Mouse (Mus musculus) heart, embryonic 12.5 days (tissue): ENCODE measurements at regions not wholly inside any gene's neighbourhood (a gene's known extent, or its start where the extent isn't known, plus 50 kb on each side); places are given as distances from the start of the nearest gene placed in this dataset.
"Not testable (repeated sequence)": the region's sequence is repeated elsewhere in the genome, so short reads cannot be mapped to it uniquely, and the experiment has no call there.

Source experiments
- ATAC-seq: fragments of 200-750 bp; cut with Nextera tagmentation; 2 replicates; pipeline ENCODE4 v1.8.0; 2017; ENCODE audit warnings: moderate TSS enrichment, moderate library complexity; ENCODE audit not compliant: insufficient number of reproducible peaks, low FRiP score
- H3K27ac ChIP-seq: fragments of 300-500 bp; sonication (generic); 2 replicates; pipeline ENCODE4 v1.5.1; 2016; ENCODE audit warnings: mild to moderate bottlenecking, moderate library complexity; ENCODE audit not compliant: poor library complexity, severe bottlenecking
- H3K27me3 ChIP-seq: fragments of 300-500 bp; sonication (generic); replicated peaks from 2 replicates; pipeline ENCODE4 v1.6.1; 2016; ENCODE audit warnings: mild to moderate bottlenecking, moderate library complexity
- H3K36me3 ChIP-seq: fragments of 300-500 bp; sonication (generic); 2 replicates; pipeline ENCODE4 v1.6.1; 2016; ENCODE audit warnings: mild to moderate bottlenecking, moderate library complexity
- H3K4me1 ChIP-seq: fragments of 300-500 bp; sonication (generic); replicated peaks from 2 replicates; pipeline ENCODE4 v1.6.1; 2016; ENCODE audit warnings: mild to moderate bottlenecking
- H3K4me2 ChIP-seq: fragments of 300-500 bp; sonication (generic); 2 replicates; pipeline ENCODE4 v1.6.1; 2016; ENCODE audit warnings: mild to moderate bottlenecking, moderate library complexity
- H3K4me3 ChIP-seq: fragments of 300-500 bp; sonication (generic); 2 replicates; pipeline ENCODE4 v1.5.1; 2016; ENCODE audit warnings: mild to moderate bottlenecking
- H3K9ac ChIP-seq: fragments of 300-500 bp; sonication (generic); 2 replicates; pipeline ENCODE4 v1.6.1; 2016; ENCODE audit warnings: mild to moderate bottlenecking, moderate library complexity
- H3K9me3 ChIP-seq: fragments of 300-500 bp; sonication (generic); replicated peaks from 2 replicates; pipeline ENCODE4 v1.6.1; 2016; ENCODE audit warnings: mild to moderate bottlenecking, moderate library complexity
- WGBS: fragments of 180-500 bp; shearing (Covaris S2); methylation state at CpG from one replicate; pipeline ENCODE4 v1.1.7; 2016; 5-methylcytosine and 5-hydroxymethylcytosine counted together

DNA sequence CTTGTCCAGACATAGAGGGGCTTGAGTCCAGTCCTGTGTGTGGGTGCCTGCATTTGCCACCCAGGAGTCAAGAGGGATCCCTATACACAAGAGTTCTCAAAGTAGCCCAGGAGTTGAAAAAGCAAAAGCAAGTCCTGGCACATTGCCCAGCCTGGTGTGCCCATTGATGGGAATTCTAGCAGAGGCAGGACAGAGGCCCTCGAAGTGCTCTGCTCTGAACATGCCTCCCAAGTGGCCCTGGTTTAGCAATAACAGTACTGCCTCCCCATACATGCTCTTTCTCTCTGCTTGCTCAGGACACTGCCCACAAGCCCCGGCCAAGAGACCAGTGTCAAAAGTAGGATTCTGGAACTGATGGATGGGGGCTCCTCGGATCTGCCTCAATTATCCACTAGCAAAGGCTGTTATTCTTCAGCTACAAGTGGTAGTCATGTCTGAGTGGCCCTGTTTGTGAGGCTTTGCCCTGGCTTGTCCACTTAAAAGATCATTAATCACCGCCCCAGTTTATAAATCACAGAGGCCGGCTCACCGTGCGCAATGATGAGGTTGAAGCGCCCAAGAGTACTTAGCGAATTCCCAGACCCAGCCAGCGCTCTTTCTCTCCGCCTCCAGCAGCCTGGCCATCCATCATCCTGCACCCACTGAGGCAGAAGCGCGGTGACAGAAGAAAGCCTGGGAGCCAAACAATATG, 190.3 kb upstream of the Irx4 start:
- Histone ChIP-seq H3K9ac (no peak overlapping the region), H3K9me3 (no peaks in the 10 kb centered on the region), H3K27me3 (peaks cover 16% of the 10 kb centered on the region), H3K36me3 (no peaks in the 10 kb centered on the region), H3K27ac (no peak overlapping the region), H3K4me1 (peaks cover 19% of the 10 kb centered on the region), H3K4me2 (no peak overlapping the region), H3K4me3 (no peak overlapping the region)
- WGBS = 59% methylated on average over 13 of the region's 13 CpGs
- ATAC-seq = no peak

DNA sequence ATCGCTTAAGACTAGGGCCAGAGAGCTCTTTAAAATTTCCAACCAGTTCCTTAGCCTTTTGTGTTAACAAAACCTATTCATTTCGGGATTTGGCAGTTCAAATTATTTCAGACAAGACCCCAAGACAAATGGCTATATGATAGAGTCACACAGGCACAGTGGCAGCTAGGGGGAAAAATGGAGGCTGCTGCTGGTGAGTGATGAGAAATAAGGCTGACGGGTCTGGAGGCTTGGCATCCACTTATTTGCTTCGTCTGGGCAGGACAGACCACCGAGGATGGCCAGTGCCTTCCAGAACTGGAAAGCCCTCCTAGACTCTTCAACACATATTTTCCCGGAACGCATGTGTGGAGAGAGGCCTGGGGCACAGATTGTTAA, 189.8 kb upstream of the Irx4 start:
- Histone ChIP-seq H3K9ac (no peak overlapping the region), H3K36me3 (no peaks in the 10 kb centered on the region), H3K27ac (no peak overlapping the region), H3K4me2 (no peak overlapping the region), H3K9me3 (no peaks in the 10 kb centered on the region), H3K4me1 (peaks cover 19% of the 10 kb centered on the region), H3K4me3 (no peak overlapping the region), H3K27me3 (peaks cover 16% of the 10 kb centered on the region)
- no peak for ATAC-seq
- WGBS = 57% methylated on average over 7 of the region's 7 CpGs

DNA sequence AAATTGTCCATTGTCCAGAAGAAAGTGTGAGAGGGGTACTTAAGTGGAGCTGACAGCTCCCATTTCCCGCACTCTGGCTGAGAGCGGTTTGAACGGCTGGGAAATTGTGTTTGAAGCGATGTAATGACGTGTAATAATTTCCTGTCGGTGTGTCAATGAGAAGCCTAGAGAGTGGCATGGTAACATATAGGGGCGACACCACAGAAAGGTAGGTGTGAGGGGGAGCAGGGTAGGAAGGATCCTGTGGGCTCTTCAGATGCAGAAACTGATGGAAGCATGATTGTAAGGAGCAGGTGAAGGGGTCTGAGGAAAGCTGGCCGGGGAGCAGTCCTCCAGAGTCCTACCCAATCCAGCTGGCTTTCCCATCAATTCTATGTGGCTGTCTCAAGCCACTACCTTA, 189.2 kb upstream of the Irx4 start:
- H3K9ac ChIP-seq = no peak overlapping the region
- H3K36me3 ChIP-seq = no peaks in the 10 kb centered on the region
- no peak overlapping the region for H3K4me2 ChIP-seq
- ATAC-seq = no peak
- no peak overlapping the region for H3K27ac ChIP-seq
- no peak overlapping the region for H3K4me3 ChIP-seq
- H3K27me3 ChIP-seq = peaks cover 16% of the 10 kb centered on the region
- WGBS = 56% methylated on average over 8 of the region's 8 CpGs
- no peaks in the 10 kb centered on the region for H3K9me3 ChIP-seq
- peaks cover 19% of the 10 kb centered on the region for H3K4me1 ChIP-seq

DNA sequence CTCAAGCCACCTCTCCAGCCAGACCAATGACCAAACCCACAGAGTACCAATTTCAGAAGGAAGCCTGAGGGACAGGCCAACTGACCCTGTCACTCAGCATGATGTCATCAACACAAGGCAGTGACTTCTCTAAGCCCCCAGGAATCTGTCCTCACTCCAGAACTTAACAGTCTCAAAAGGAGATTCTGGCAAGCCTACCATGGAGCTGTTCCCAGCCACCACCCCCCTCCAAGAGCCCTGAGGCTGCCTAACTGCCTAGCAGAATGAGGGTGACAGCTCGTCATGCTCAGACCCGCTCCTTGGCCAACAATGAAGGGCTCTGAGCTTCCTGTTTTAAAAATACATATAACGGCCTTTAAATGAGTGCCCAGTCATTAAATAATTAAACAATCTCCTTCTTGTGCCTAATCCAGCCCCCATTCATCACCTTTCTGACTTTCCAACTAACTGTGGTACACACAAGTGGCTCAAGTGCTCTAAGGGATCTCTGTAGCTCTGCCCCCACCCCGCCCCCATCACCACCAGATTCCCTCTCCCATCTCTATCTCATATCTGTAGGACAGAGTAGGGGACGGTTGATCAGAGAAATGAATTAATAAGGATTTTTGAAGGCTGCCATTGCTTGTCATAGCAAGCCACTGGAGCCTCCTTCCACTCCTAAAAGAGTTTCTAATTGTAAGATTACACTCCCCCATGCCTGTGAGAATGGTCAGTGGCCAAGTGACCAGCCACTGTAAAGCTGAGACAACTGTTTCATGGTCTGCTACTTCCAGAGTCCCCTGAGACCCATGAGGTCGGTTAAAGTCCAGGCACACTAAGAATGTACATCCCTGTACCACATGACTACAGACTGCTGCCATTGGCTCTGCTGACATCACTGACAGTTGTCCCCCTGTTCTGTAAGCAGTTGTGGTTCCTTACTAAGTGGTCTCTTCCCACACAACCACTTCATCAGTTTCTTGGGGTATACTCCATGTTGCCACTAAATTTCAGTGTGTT, 188.1 kb upstream of the Irx4 start:
- Histone ChIP-seq H3K27ac (no peak overlapping the region), H3K9ac (no peak overlapping the region), H3K27me3 (peaks cover 16% of the 10 kb centered on the region), H3K4me1 (peaks cover 23% of the 10 kb centered on the region), H3K4me2 (no peak overlapping the region), H3K9me3 (no peaks in the 10 kb centered on the region), H3K36me3 (no peaks in the 10 kb centered on the region), H3K4me3 (no peak overlapping the region)
- 46% methylated on average over 6 of the region's 6 CpGs for WGBS
- no peak for ATAC-seq

DNA sequence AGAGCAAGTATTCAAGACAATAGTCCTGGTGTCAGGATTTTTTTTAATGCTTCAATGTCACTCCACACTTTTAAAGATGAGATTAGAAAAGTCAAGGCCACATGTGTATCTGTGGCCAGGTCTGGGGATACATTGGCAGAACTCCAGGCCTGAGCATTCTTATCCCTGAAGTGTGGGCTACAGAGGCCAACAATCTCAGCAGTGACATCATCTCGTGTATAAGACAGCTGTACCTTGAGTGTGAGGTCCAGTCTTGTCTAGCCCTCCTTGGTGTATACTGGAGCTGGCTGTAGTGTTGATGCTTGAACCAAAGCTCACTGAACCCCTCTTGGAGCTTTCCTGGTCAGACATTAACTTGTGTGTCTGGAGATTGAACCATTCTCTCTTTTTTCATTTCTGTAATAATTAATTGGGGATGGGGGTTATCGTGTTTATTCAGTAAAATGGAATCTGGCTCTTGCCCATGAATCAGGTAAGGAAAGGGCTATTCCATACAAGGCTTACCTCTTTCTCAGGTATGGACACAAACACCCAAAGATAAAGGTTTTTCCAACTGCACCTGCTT, 182.3 kb upstream of the Irx4 start:
- Histone ChIP-seq H3K4me2 (no peak overlapping the region), H3K27ac (peak overlapping the region; percentile 67), H3K4me1 (peaks cover 36% of the 10 kb centered on the region), H3K36me3 (no peaks in the 10 kb centered on the region), H3K27me3 (peaks cover 10% of the 10 kb centered on the region), H3K9ac (no peak overlapping the region), H3K9me3 (no peaks in the 10 kb centered on the region), H3K4me3 (no peak overlapping the region)
- WGBS = 49% methylated on average over 2 of the region's 2 CpGs
- peak; percentile 48; the same call in 1 of the 2 replicates for ATAC-seq

DNA sequence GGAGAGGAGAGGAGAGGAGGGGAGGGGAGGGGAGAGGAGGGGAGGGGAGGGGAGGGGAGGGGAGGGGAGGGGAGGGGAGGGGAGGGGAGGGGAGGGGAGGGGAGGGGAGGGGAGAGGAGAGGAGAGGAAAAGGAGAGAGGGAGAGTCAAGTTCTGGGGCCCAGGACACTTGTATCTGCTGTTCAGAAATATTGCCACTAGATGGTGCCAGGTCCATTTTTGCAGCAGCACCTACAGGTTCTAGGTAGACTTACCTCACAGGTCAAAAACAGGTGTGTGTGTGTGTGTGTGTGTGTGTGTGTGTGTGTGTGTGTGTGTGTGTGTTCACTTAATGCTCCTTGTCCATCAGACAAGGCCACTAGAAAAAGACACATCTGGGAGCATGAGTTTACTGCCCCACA, 172.5 kb upstream of the Irx4 start:
- H3K27ac ChIP-seq, H3K4me1 ChIP-seq, ATAC-seq, H3K4me2 ChIP-seq, H3K4me3 ChIP-seq, H3K9me3 ChIP-seq, H3K9ac ChIP-seq, H3K36me3 ChIP-seq: not testable (repeated sequence)
- 0 out of 2 replicates have a peak, but pooled peaks cover 11% of the 10 kb centered on the region for H3K27me3 ChIP-seq

DNA sequence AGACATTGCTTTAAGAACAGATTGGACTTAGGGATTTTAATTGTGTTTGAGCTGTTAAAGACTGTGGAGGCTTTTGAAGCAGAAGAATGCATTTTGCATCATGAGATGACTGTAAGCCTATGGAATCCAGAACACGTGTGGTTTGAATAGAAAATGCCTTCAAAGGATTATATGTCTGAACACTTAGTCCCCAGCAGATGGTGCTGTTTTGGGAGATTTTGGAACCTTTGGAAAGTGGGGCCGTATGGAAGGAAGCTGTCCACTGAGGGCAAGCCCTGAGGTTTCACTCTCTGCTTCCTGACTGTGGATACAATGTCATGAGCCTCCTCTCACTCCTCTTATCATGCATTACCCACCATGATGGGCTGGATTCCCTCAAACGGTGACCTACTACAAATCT, 168.4 kb upstream of the Irx4 start:
- H3K4me1 ChIP-seq = no peaks in the 10 kb centered on the region
- no peaks in the 10 kb centered on the region for H3K9me3 ChIP-seq
- no peak for ATAC-seq
- no peak overlapping the region for H3K4me3 ChIP-seq
- H3K4me2 ChIP-seq = no peak overlapping the region
- H3K27ac ChIP-seq = no peak overlapping the region
- no peaks in the 10 kb centered on the region; the same call in 1 of the 2 replicates for H3K27me3 ChIP-seq
- no peak overlapping the region for H3K9ac ChIP-seq
- WGBS = 46% methylated on average over 3 of the region's 3 CpGs
- H3K36me3 ChIP-seq = no peaks in the 10 kb centered on the region

DNA sequence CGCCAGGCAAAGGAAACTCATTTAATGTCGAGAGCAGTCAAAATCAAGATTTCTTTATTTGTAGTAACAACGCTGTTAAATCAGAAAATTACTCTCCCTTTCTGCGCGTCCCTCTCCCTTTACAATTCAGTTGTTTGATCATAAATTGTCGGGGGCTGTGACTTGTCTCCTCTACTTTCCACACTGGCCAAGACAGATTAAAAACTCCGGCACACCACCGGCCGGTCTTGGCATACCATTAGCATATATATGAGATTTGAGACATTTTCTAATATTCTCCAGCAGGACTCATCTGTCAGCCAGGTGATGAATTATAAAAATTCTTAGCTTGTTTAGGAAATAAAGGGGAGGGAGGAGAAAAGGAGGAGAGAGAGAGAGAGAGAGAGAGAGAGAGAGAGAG, 162.8 kb upstream of the Irx4 start:
- no peaks in the 10 kb centered on the region for H3K36me3 ChIP-seq
- 79% methylated on average over 9 of the region's 9 CpGs for WGBS
- ATAC-seq = no peak

DNA sequence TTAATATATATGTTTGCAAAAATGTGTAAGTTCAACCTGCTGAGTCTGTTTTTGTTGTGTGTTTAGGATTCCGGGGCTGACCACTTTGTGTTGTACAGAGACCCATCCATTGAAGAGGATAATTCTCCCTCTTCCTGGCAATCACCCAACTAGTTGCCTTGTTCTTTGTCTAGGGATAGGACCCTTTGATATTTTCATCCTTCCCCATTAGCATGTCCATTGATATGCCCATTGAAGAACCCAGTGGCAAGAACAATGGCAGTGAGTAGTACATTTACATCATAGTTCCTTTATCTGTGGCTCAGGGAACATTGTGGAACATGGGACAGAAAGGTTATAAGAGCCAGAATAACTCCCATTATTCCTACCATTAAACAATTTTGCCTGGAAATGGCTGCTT, 160.9 kb upstream of the Irx4 start:
- Histone ChIP-seq H3K36me3 (no peaks in the 10 kb centered on the region), H3K4me1 (no peaks in the 10 kb centered on the region), H3K9me3 (no peaks in the 10 kb centered on the region), H3K27ac (no peak overlapping the region), H3K9ac (no peak overlapping the region), H3K27me3 (peaks cover 3% of the 10 kb centered on the region; the same call in 1 of the 2 replicates), H3K4me2 (no peak overlapping the region), H3K4me3 (no peak overlapping the region)
- no peak for ATAC-seq
- WGBS = 80% methylated on average over 1 of the region's 1 CpGs

More for the DNA sequence above, 162.8 kb upstream of the Irx4 start:
- Histone ChIP-seq H3K4me2 (no peak overlapping the region), H3K27ac (no peak overlapping the region), H3K4me3 (no peak overlapping the region), H3K4me1 (no peaks in the 10 kb centered on the region), H3K9ac (no peak overlapping the region), H3K27me3 (peaks cover 3% of the 10 kb centered on the region; the same call in 1 of the 2 replicates), H3K9me3 (no peaks in the 10 kb centered on the region)

DNA sequence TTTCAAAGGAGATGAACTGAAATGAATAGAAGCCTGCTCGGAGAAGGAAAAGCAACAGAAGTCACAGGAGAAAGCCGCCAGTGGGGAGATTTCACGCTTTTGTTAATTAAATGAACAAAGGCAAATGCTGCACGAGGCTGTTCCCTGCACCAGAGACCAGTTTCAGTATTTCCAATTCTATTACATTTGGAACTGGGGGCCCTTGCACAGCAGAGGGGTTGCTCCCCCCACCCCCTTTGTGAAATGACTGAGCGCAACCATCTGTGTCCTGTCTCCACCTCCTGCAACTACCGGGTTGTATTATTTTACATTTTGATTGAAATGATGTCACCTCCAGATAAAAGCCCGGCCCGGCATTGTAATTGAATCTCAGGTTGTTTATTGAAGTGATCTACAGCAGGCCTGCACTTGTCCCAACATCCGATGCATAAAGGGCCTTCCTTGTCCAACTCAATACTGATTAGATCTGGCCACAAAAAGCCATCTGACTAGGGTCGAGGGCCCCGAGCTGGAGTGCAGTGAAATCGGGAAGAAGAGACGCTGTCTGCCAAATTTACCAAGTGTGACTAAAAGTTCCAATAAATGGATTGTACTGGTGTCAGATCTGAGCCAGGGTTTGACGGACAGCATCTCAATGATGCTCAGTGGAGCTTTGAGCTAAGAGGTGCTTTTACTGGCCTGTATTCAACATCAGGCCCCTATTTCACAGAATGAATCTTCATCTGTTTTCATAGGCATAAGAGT, 152.9 kb upstream of the Irx4 start:
- Histone ChIP-seq H3K9ac (no peak overlapping the region), H3K27ac (no peak overlapping the region), H3K4me1 (no peaks in the 10 kb centered on the region), H3K36me3 (no peaks in the 10 kb centered on the region), H3K4me3 (no peak overlapping the region), H3K27me3 (no peaks in the 10 kb centered on the region), H3K9me3 (no peaks in the 10 kb centered on the region), H3K4me2 (no peak overlapping the region)
- ATAC-seq = no peak
- WGBS = 74% methylated on average over 14 of the region's 14 CpGs
